Mouse (Mus musculus): ENCODE data around the gene Cmtm4. TPM values are rescaled to one million over a fixed set of nuclear protein-coding genes. Genes with fewer than 3 reads are reported as not detected.
A peak's percentile ranks its signal among the peaks of the same experiment; 100 is the strongest.

Cmtm4 gene
- total RNA-seq, 2 experiments from 2014 or later: 12.1 to 13.6 TPM

GRCm38 (mm10) chr8:104412805-104413532, 17.4 kb upstream of the Cmtm4 start:
- DNase-seq: no peak
- intact Hi-C loops (cut with DNase I): no loop called here

DNA sequence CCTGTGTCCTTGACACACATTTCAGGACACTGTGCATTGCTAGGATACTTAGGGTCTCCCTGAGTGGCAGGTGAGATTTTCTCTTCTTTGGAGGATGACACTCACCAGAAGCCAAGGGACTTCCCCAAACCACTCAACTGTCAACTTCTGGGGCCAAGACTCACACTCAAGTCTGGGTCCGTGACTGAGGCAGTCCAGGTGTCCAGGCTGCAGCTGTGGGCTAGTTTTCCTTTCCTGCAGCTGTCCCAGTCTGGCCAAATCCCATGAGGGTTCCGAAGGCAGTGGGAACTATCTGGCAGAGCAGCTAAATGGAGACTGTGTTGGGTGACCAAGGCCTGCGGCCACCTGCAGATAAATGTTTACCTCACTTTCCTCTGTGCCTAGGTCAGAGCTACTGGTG, 16.4 kb upstream of the Cmtm4 start:
- intact Hi-C loops (cut with DNase I): no loop called here
- DNase-seq: no peak

DNA sequence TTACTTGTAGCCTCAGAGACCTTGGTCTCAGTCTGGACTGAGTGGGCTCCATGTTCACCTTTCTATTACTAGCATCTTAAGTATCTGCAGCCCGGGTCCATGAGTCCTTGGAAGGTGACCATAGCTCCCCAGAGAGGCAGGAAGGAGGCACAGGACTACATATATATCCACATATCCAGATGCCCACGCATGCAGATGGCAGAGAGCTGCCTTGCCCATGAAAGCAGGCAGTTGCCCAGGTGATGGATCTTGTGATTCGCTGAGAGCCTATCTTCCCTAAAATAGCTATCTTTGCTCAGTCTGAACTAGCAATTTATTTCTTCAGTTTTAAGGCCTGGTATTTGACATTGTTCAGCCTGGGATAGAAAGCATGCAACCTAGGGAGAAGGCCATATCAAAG, 15.9 kb upstream of the Cmtm4 start:
- intact Hi-C loops (cut with DNase I): no loop called here
- no peak for DNase-seq

GRCm38 (mm10) chr8:104410628-104411273, 15.1 kb upstream of the Cmtm4 start:
- no peak for DNase-seq
- intact Hi-C loops (cut with DNase I): no loop called here

DNA sequence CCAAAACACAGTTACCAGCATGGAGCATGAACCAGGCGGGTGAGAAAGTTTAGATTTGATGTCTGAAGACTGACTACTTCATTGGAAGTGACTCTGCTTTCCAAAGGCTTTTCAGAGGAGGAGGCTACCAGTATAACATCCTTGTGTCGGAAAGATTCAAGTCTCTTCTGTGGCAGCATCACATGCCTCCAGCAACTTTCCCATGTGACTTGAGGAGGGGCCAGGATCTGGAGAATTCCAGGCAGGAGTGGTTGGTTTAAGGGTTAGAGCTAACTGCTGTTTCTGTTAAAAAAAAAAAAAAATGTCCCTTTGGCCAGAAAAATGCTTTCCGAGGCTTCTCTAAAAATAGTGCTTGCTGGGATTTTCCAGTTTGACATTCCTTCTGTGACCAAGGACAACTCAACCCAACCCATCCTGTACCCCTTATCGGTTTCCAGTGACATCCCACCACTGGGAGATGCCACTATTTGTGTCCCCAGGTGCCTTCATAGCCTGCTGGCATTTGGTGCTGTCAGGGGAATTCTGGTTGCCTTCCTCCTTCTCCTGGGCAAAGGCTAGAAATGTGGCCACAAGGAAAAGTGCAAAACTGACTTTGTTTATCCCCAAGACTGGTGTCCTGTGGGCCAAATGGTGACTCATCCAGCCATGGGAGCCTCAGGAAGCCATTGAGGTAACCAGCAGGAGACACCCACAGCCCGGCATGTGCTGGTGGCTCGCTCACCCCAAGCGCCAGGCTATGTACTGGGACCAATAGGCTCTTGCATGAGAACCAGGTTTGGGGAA, 12.9 kb upstream of the Cmtm4 start:
- intact Hi-C loops (cut with DNase I): no loop called here
- peak in 1 of 2 experiments; percentile 23 for DNase-seq

GRCm38 (mm10) chr8:104406340-104407128, 10.9 kb upstream of the Cmtm4 start:
- DNase-seq: no peak
- intact Hi-C loops (cut with DNase I): no loop called here

DNA sequence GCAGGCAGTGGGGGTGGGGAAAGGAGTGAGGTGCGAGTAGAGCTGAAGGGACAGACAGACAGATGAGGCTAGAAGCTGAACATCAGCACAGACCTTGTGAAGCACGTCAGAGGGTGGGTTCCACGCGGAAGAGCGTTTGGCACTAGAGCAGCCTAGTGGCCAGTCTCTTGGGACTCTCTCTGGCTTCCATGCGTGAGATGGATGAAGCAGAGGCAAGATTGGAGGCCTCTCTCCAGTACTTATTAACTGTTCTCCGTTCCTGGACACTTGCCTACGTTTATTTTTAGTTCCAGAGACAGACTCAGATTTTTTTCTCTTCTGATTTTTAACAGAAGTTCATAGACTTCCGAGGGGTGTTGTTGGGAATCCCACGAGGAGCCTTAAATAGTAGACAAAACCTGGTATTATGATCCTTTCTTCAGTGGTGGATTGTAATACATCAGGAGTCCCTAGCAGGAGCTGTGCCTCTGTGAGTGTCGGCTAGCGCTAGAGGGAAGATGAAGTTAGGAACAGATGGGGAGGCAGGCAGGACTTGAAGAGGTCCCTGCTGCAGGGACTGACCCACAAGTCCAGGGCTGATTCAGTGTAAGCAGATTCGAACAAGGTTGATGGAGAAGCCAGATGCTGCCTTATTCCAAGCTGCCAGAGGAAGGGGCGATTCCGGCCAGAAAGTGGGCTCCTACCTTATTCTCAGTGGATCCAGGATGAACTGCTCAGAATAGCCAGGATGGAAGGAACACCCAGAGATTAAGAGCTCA, 10.0 kb upstream of the Cmtm4 start:
- intact Hi-C loops (cut with DNase I): no loop called here
- peak; percentile 31 to 49 for DNase-seq

- DNase-seq: no peak
- intact Hi-C loops (cut with DNase I): no loop called here
Measured at GRCm38 (mm10) chr8:104403596-104403995, 8.0 kb upstream of the Cmtm4 start.

GRCm38 (mm10) chr8:104394801-104395702, 555 bp downstream of the Cmtm4 start:
- intact Hi-C loops (cut with DNase I): loop anchor here (2.0 kb wide), 1 partner anchor 48 kb away; the partner anchor contains the start of gene Dync1li2
- DNase-seq: peak in 1 of 2 experiments; percentile 53

DNA sequence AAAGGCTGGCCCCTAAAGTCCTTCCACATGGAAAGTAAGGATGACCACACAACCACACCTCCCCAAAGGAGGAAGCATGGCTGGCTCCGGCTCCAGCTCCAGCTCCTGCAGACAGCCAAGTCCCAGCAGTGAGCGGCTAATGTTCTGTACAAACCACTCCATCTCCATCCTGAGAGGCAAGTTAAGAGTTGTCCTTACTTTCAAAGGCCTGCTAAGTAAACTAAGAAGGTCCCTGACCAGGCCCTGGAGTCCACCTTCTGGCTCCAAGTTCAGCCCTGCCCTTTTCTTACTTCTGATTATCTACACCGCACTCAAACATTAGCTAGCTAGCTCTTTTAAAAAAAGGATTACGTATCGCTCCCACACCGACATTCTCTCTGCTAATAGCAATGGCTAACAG, 1.8 kb downstream of the Cmtm4 start:
- intact Hi-C loops (cut with DNase I): loop anchor here (2.0 kb wide), 1 partner anchor 49 kb away; the partner anchor contains the start of gene Dync1li2
- no peak for DNase-seq

GRCm38 (mm10) chr8:104393139-104393538, 2.5 kb downstream of the Cmtm4 start:
- no peak for DNase-seq
- intact Hi-C loops (cut with DNase I): no loop called here

DNA sequence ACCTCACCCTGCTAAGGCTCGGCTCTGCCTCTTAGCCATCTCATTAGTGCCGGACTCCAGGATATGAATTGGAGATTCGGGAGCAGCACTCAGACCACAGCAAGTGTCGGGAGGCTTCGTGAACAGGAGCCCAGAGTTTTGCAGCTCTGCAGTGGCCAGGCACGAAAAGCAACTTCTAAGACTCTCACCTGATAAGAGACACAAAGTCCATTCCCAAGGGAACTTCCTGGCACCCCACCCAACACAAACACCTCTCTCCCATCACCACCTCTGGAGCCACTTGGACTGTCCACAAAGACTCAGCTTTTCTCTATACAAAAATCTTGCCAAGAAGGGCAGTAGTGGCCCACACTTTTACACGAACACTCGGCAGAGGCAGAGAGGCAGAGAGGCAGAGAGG, 5.4 kb downstream of the Cmtm4 start:
- no peak for DNase-seq

DNA sequence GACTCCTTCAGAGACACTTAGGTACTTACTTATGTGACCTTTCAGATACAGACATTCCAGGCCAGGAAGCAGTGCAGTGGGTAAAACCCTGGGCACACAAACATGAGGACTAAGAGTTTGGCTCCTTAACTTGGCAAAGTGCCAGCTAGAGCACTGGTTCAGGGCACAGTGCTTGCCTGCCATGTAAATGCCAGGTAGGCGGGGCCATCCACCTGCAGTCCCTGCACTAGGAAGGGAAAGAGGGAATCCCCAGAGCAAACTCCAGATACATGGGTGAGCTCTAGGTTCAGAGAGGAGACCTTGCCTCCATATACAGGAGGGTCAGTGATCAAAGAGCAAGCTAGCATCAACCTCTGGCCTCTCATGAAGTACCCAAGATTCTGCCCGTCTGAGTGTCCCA, 7.6 kb downstream of the Cmtm4 start:
- peak; percentile 41 to 45 for DNase-seq
- intact Hi-C loops (cut with DNase I): no loop called here

More for the DNA sequence above, 5.4 kb downstream of the Cmtm4 start:
- intact Hi-C loops (cut with DNase I): no loop called here

DNA sequence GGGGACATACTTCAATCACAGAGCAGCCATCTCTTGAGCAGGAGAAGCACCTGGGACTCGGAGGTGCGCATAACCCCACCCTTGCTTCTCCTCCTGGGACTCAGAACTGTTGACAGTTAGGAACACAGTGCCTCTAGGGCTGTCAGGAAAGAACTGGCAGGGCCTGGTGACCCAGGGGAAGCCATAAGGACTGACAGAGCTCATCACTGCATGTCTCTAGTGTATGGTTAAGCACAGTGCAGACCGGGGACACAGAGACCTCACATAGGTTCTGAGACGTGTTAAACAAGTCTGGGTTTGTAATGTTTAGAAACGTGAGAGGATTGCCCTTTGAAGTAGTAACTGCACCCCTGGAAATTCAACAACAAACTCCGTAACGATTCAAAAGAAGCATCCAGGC, 8.1 kb downstream of the Cmtm4 start:
- intact Hi-C loops (cut with DNase I): no loop called here
- DNase-seq: no peak

DNA sequence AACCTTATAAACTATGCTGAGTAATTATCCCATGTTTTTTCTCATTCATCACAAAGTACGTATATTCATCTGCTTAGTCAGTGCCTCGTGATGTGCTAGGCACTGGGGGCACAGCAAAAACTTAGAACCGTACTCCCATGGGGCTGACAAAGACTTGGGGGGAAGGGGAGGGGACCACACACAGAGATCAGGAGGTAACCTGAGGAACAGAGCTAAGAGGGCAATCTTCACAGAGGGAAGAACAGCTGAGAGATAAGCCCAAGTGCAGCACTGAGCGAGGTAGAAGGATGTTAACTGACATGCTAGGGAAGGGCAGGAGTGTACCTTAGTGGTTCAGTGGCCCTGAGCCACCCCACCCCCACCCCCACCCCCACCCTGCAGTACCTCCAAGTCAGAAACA, 8.9 kb downstream of the Cmtm4 start:
- intact Hi-C loops (cut with DNase I): no loop called here
- no peak for DNase-seq

GRCm38 (mm10) chr8:104383977-104384376, 11.6 kb downstream of the Cmtm4 start:
- intact Hi-C loops (cut with DNase I): no loop called here
- DNase-seq: no peak

DNA sequence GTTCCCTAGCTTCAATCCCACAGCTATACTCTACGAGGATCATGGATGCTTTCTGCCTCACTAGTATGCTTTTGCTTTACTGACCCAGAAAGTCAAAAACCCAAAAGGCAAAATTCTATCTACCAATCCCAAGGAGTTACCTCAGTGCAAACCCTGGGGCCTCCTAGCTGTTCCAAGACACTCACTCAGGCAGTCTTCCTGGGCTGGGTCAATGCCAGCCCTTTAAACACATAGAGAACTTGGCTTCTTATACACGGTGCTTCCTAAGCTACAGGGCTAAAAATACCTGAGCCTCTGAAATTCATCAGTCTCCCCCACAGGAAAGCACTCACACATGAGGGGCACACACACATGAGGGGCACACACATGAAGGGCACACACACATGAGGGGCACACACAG, 12.3 kb downstream of the Cmtm4 start:
- intact Hi-C loops (cut with DNase I): no loop called here

DNA sequence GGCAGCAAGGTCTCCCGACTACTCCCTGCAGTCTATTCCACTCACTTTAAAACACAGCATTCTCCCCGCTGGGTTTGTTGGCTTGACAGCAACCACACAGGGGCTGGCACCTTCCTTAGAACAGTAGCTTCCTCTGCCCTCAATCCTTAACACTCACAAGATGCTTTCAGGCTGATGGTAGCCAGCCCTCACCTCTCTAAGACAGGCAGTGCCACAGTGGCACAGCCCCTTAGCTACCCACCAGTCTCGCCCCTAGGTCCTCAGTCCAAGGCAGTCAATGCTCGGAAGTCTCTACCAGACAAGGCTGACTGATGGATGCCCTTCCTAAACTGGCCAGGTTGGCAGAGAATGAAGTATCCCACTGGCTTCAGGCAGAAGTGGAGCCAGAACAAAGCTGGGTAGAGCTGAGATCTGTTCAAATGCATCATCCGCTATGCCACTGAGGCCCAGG, 14.6 kb downstream of the Cmtm4 start:
- intact Hi-C loops (cut with DNase I): no loop called here
- DNase-seq: no peak

More for the DNA sequence above, 12.3 kb downstream of the Cmtm4 start:
- DNase-seq: no peak

DNA sequence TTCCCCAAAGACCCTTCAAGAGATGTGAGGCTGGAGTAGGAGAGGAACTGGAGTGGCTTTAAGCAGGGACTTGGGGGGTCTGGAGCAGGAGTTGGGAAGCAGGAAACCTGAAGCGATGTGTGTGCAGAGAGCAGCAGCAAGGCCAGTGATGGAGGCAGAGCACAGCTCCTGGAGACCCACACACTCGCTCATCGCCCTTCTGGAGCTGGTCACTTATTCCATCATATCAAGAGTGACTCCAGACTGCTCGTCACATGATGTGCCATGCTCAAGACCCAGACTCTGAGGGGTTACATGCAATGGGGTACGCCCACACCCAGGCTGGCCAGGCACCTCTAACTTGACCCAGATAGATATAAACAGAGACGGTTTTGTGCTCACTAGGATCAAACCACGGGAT, 15.3 kb downstream of the Cmtm4 start:
- intact Hi-C loops (cut with DNase I): no loop called here
- no peak for DNase-seq
